Mouse (Mus musculus): ENCODE measurements around the gene Ankrd37. TPM values are rescaled to one million over a fixed set of nuclear protein-coding genes. Genes with fewer than 3 reads are reported as not detected.

Gene Ankrd37
- 1 to 10 TPM; 6.8 to 9.5 TPM for total RNA-seq (2021)
- long read RNA-seq, experiment 1, partial matches to known transcripts: 2 of 16 reads
- long read RNA-seq, experiment 1, other reads (novel, unspliced or antisense): 8 of 16 reads
- long read RNA-seq, experiment 2, partial matches to known transcripts: 0 of 8 reads
- long read RNA-seq, experiment 2, other reads (novel, unspliced or antisense): 5 of 8 reads

DNA sequence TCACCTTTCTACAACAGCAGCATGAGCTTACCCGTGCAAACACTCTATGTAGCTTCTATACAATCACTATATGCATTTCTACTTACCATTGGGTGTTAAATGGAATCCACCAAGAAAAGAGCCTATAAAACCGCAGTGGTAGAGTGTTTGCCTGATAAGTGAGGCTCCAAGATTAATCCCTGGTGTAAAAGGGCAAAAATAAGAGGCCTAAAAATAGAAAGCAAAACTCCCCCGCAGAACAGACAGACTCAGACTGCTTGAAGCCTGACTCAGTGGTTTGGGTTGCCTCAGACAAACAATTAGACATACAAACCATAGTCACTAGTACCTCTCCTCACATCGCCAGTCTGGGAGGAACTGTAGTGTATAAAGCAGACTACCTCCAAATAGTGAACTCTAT, at the start of gene Ankrd37:
Gene Ankrd37 (minus strand): TSS at position 112 of the 400 bp plus-strand sequence.
- DNase-seq (ENCODE audit: low spot score in 2 of 2): no peak

GRCm38 (mm10) chr8:46040260-46040659, 34.8 kb upstream of the Ankrd37 start:
- peak; percentile 24 to 48 for DNase-seq (ENCODE audit: low spot score in 2 of 2)

GRCm38 (mm10) chr8:46039666-46040065, 34.2 kb upstream of the Ankrd37 start:
- DNase-seq (ENCODE audit: low spot score in 2 of 2): no peak

- DNase-seq (ENCODE audit: low spot score in 2 of 2): no peak
Observed at GRCm38 (mm10) chr8:46036217-46036616, 30.7 kb upstream of the Ankrd37 start.

GRCm38 (mm10) chr8:46024392-46024791, 18.9 kb upstream of the Ankrd37 start:
- DNase-seq (ENCODE audit: low spot score in 2 of 2): no peak

- no peak for DNase-seq (ENCODE audit: low spot score in 2 of 2)
Observed at GRCm38 (mm10) chr8:46022758-46023157, 17.3 kb upstream of the Ankrd37 start.

DNA sequence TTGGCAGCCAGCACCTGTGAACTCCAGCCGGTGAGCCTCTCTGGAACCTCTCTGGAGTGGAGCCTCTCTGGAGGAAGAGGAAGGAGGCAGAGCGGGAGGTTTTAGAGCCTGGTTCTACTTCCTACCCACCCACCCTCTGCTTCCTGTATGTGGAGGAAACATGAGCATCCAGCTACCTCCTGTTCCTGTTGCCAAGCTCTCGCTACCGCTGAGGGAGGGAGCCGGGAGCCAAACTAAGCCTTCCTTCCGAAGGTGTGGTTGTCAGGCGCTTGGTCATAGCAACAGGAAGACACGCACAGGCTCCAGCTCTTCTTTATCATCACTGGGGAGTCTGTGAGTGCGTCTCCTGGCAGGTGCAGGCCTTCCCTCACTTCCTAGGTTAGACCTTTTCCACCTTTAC, 16.7 kb upstream of the Ankrd37 start:
- peak in 1 of 2 experiments; percentile 13 for DNase-seq (ENCODE audit: low spot score in 2 of 2)

DNA sequence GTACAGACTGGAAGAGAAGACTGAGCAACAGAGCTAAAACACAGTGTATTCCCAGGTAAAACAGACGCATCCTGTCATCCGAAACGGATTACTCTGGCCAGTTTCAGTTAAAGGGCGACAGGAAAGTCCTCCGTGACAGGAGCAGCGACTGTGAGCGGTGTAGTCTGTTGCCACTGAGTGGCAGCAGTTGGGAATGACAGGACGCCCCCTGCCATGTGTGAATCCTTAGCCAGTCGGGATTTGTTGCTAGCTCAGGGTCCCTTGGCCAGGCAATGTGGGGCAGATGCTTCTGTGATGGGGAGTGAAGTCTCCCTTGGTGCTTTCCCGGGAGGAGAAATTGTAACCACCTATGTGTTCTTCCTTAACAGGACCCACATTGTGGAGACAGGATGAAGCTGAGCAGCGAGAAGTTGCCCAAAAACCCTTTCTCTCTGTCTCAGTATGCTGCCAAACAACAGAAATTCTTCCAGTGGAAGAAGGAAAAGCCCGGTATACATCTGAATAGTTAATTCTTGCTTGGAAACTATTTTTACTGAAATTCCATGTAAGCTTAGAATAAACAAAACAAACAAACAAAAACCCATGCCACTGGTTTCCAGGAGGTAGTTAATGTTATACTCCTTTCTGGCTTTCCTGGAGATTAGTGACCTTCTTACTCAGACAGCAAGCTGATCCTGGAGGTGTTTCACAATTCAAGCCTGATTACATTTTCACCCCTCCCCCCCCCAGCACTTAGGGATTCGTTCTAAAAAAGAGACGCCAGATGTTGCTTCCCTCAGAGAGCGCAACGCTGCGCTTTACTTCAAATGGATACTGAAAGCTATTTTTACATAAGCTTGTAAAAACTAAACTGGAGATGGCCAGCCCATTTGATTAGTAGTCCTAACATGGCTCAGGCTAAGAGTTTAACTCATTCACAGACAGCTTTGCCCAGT, 5.5 kb upstream of the Ankrd37 start:
- peak; percentile 26 to 31 for DNase-seq (ENCODE audit: low spot score in 2 of 2)

GRCm38 (mm10) chr8:46010306-46010705, 4.8 kb upstream of the Ankrd37 start:
- no peak for DNase-seq (ENCODE audit: low spot score in 2 of 2)

DNA sequence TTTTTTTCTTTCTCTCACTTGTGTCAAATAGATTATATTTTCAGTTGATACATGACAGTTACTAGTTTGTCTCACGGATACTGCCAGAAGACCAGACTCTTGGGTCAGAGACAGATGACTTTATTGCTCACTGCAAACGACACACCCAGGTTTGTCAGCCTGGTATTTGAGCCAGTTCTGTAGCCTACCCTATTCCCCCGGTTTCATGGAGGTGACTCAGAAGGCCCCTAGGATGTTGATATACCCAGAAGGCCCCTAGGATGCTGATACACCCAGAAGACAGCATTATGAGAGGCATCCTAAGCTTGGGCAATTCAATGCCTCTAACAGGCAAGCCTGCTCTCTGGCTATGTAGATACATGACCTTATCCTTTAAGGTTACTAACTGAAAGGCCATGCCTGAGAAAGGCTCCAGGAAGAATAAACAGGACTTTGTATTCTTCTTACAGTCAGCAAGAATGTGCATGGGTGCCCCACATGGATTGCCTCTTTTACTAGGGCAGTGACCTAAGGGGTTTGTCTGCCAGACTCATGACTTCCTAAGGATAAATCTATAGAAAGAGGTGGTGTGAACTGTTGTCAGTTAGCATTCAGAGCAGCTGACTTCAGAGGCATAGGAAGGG, 1.7 kb upstream of the Ankrd37 start:
- DNase-seq (ENCODE audit: low spot score in 2 of 2): no peak

- peak; percentile 99 for DNase-seq (ENCODE audit: low spot score in 2 of 2)
Observed at GRCm38 (mm10) chr8:45999784-46000705, 5.5 kb downstream of the Ankrd37 start.

GRCm38 (mm10) chr8:45999138-45999783, 6.2 kb downstream of the Ankrd37 start, which contains the start of gene Lrp2bp:
Gene Lrp2bp, plus strand, starts transcription at chr8:45999303.
- peak in 1 of 2 experiments; percentile 28 for DNase-seq (ENCODE audit: low spot score in 2 of 2)

DNA sequence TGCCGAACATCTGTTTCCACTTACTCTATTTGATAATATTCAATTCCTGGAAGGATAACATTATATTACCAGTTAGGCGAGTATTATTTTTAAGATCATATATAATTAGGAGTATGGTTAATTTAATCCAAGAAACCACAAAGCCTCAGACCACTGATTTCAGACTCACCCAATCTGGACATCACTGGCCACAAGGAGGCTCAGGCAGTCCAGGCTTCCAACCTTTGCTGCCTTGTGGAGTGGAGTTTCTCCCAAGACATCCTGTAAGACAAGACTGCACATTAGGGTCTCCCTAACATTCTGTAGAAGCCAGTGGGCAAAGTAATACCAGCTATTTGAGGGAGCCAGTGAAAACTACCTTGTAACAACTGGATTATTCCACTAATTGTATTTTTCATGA, 7.3 kb downstream of the Ankrd37 start:
- DNase-seq (ENCODE audit: low spot score in 2 of 2): no peak

DNA sequence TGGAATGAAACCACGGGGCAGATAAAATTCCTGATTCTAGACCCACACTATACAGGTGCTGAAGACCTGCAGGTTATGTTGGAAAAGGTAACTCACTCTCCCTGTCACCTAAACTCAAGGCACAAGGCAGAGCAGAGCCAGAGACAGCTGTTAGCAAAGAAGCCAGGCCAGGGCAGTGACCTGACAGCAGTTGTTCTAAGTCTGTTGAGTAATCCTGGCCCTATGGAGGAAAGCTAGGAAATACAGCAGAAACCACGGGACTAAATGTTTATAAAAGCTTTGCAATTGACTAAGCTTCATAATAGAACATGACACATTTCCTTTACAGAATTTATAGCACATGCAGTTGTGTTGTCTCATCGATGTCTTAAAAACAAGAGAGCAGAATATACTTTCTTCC, 9.9 kb downstream of the Ankrd37 start:
- DNase-seq (ENCODE audit: low spot score in 2 of 2): no peak

DNA sequence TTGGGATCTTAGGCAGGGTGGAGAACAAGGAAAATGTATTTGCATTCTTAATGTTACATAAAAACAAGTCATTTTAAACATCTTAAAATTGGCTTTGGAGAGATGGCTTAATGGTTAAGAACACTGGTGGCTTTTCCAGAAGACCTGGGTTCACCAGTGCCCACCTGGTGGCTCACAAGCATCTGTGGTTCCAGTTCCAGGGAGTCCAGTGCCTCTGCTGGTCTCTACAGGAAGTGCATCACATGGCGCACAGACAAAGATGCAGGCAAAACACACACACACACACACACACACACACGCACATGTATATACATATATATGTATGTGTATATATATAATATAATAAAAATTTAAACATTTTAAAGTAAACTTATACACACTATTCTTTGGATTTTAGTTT, 11.4 kb downstream of the Ankrd37 start:
- DNase-seq (ENCODE audit: low spot score in 2 of 2): no peak

- no peak for DNase-seq (ENCODE audit: low spot score in 2 of 2)
Observed at GRCm38 (mm10) chr8:45990631-45991310, 14.7 kb downstream of the Ankrd37 start.

- no peak for DNase-seq (ENCODE audit: low spot score in 2 of 2)
Observed at GRCm38 (mm10) chr8:45988189-45988588, 17.3 kb downstream of the Ankrd37 start.

- DNase-seq (ENCODE audit: low spot score in 2 of 2): no peak
Observed at GRCm38 (mm10) chr8:45986665-45987064, 18.8 kb downstream of the Ankrd37 start.

- no peak for DNase-seq (ENCODE audit: low spot score in 2 of 2)
Observed at GRCm38 (mm10) chr8:45975837-45976468, 29.6 kb downstream of the Ankrd37 start.
